Mouse (Mus musculus): ENCODE results near the gene Mapk9. TPM values are rescaled to one million over a fixed set of nuclear protein-coding genes. Genes with fewer than 3 reads are reported as not detected.

Gene Mapk9
- polyA plus RNA-seq, 1 experiment from 2014 or later: 41.7 TPM

DNA sequence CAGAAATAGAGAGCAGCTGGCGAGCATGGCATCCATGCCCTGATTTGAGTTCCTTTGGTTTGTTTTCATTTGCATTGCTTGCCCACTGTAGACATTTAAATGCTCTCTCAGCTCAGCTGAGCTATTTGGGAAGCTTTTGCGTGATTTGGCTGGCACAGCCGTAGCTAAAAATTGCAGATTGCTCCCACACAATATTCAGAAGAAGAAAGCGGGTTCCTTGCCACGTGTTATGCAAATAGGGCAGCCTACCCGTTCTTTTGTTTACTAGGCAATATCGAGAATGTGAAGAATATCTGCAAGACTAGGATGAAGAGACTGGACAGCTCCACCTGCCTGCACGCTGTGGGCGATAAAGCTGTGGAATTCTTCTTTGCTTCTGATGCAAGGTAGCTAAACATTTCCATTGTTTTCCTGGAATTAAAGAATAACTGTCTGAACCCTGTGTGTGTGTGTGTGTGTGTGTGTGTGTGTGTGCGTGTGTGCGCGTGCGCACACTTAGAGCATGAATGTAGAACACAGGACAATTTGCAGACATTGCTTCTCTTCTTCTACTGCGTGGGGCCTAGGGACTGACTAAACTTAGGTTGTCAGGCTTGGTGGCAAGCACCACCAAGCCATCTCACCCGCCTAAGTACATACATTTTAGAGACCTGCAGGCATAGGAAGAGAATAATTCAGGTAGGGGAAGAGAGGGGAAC lies 27.5 kb upstream of the Mapk9 start:
- no peaks in the 10 kb centered on the region for H3K27me3 ChIP-seq (replicated peaks; ENCODE audit: control insufficient read depth, insufficient read depth, low read length)
- H3K4me2 ChIP-seq (ENCODE audit: low read depth, low read length): no peak overlapping the region
- peaks cover 55% of the 10 kb centered on the region for H3K36me3 ChIP-seq (ENCODE audit: control insufficient read depth, insufficient read depth, low read length)
- H3K27ac ChIP-seq (replicated peaks; ENCODE audit: low read depth, low read length): no peak overlapping the region
- H3K9ac ChIP-seq (ENCODE audit: low read depth, low read length): no peak overlapping the region
- ATAC-seq (ENCODE audit: low read depth) (no peak), DNase-seq (ENCODE audit: low spot score) (no peak)
- H3K4me1 ChIP-seq (ENCODE audit: control insufficient read depth, insufficient read depth, low read length): no peaks in the 10 kb centered on the region
- no peaks in the 10 kb centered on the region for H3K9me3 ChIP-seq (ENCODE audit: control insufficient read depth, low read length)
- WGBS: 88% methylated on average over 15 of the region's 15 CpGs
- H3K4me3 ChIP-seq (ENCODE audit: low read depth, low read length): no peak overlapping the region

DNA sequence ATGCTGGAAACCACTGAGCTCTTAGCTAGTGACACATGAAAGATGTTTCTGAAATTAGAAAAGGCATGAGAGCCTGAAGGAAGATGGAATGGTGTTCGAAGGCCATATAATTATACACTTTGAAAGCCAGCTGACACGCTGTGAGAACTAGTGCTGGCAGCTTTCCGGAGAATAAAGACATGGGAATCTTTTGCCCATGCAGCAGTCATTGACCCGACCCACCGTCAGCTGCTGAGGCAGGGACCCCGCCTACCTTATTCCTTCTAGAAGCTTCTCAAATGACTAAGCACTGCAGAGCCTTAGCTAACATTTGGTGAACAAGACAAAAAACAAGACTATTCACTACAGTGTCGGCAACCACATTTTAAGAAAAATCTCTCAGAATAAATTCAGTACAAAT lies 26.9 kb upstream of the Mapk9 start:
- 76% methylated on average over 7 of the region's 7 CpGs for WGBS
- peaks cover 57% of the 10 kb centered on the region for H3K36me3 ChIP-seq (ENCODE audit: control insufficient read depth, insufficient read depth, low read length)
- ATAC-seq (ENCODE audit: low read depth) (no peak), DNase-seq (ENCODE audit: low spot score) (peak; percentile 16)
- H3K27me3 ChIP-seq (replicated peaks; ENCODE audit: control insufficient read depth, insufficient read depth, low read length): no peaks in the 10 kb centered on the region
- H3K27ac ChIP-seq (replicated peaks; ENCODE audit: low read depth, low read length): no peak overlapping the region
- H3K4me2 ChIP-seq (ENCODE audit: low read depth, low read length): no peak overlapping the region
- H3K9me3 ChIP-seq (ENCODE audit: control insufficient read depth, low read length): no peaks in the 10 kb centered on the region
- H3K9ac ChIP-seq (ENCODE audit: low read depth, low read length): no peak overlapping the region
- H3K4me1 ChIP-seq (ENCODE audit: control insufficient read depth, insufficient read depth, low read length): no peaks in the 10 kb centered on the region
- no peak overlapping the region for H3K4me3 ChIP-seq (ENCODE audit: low read depth, low read length)

DNA sequence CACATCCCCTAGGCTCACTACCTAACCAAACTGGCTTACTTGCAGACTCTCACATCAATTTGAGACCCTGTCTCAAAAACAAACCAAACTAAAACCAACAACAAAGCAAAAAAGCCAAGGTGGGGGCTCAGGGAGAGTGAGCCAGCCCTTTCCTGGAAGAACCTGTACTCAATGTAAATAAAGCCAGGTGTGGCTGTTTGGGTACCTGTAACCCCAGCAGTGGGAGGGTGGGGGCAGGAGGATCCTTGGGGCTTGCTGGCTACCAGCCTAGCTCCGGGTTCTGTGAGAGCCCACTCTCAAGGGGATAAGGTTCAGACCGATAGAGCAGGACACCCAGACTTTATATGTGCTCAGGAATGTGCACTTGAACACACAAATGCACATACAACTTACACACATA lies 25.6 kb upstream of the Mapk9 start:
- 71% methylated on average over 2 of the region's 2 CpGs for WGBS
- no peak for DNase-seq (ENCODE audit: low spot score)
- no peaks in the 10 kb centered on the region for H3K4me1 ChIP-seq (ENCODE audit: control insufficient read depth, insufficient read depth, low read length)
- no peak overlapping the region for H3K27ac ChIP-seq (replicated peaks; ENCODE audit: low read depth, low read length)
- no peaks in the 10 kb centered on the region for H3K9me3 ChIP-seq (ENCODE audit: control insufficient read depth, low read length)
- no peak overlapping the region for H3K9ac ChIP-seq (ENCODE audit: low read depth, low read length)
- no peak for ATAC-seq (ENCODE audit: low read depth)
- H3K27me3 ChIP-seq (replicated peaks; ENCODE audit: control insufficient read depth, insufficient read depth, low read length): no peaks in the 10 kb centered on the region
- no peak overlapping the region for H3K4me2 ChIP-seq (ENCODE audit: low read depth, low read length)
- H3K4me3 ChIP-seq (ENCODE audit: low read depth, low read length): no peak overlapping the region
- peaks cover 55% of the 10 kb centered on the region for H3K36me3 ChIP-seq (ENCODE audit: control insufficient read depth, insufficient read depth, low read length)

DNA sequence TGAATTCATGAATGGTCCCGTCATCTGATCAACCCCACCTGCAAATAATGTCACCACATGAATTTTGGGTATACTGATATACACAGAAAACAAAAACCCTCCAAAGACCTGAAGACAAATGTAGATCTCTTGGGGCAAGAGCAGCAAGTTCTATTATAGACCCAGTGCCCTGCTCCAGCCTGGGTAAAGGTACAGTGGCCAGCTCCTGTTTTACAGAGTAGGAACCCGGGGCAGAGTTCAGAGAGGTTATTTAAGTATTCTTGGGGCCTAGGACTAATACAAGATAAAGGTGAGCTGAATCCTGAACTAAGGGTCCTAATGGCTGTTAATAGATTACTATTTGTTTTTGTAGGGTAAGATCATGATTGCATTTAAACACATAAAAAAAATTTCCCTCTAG lies 25.0 kb upstream of the Mapk9 start:
- Histone ChIP-seq H3K27ac (replicated peaks; ENCODE audit: low read depth, low read length) (no peak overlapping the region), H3K4me1 (ENCODE audit: control insufficient read depth, insufficient read depth, low read length) (no peaks in the 10 kb centered on the region), H3K9me3 (ENCODE audit: control insufficient read depth, low read length) (no peaks in the 10 kb centered on the region), H3K36me3 (ENCODE audit: control insufficient read depth, insufficient read depth, low read length) (peaks cover 55% of the 10 kb centered on the region), H3K4me3 (ENCODE audit: low read depth, low read length) (no peak overlapping the region), H3K27me3 (replicated peaks; ENCODE audit: control insufficient read depth, insufficient read depth, low read length) (no peaks in the 10 kb centered on the region), H3K9ac (ENCODE audit: low read depth, low read length) (no peak overlapping the region), H3K4me2 (ENCODE audit: low read depth, low read length) (no peak overlapping the region)
- WGBS: 89% methylated on average over 2 of the region's 2 CpGs
- DNase-seq (ENCODE audit: low spot score) (no peak), ATAC-seq (ENCODE audit: low read depth) (no peak)

DNA sequence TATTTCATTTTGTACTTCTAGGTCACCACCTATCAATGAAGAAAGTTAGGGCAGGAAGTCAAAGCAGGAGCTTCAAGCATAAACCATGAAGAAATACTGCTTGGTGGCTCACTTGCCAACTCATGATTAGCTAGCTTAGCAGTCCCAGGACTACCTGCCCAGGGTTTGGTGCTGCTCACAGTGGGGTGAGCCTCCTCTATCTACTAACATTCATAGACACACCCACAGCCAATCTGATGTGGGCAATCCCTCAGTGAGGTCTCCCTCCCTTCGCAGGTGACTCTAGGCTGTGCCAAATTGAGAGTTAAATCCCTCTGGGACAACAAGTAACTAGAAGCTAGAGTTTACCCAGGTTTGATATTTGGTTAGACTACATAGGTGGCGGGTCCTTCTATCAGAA lies 24.2 kb upstream of the Mapk9 start:
- Histone ChIP-seq H3K9ac (ENCODE audit: low read depth, low read length) (no peak overlapping the region), H3K9me3 (ENCODE audit: control insufficient read depth, low read length) (no peaks in the 10 kb centered on the region), H3K4me3 (ENCODE audit: low read depth, low read length) (no peak overlapping the region), H3K4me1 (ENCODE audit: control insufficient read depth, insufficient read depth, low read length) (no peaks in the 10 kb centered on the region), H3K4me2 (ENCODE audit: low read depth, low read length) (no peak overlapping the region), H3K27ac (replicated peaks; ENCODE audit: low read depth, low read length) (no peak overlapping the region), H3K36me3 (ENCODE audit: control insufficient read depth, insufficient read depth, low read length) (peaks cover 60% of the 10 kb centered on the region), H3K27me3 (replicated peaks; ENCODE audit: control insufficient read depth, insufficient read depth, low read length) (no peaks in the 10 kb centered on the region)
- WGBS: 91% methylated on average over 2 of the region's 2 CpGs
- DNase-seq (ENCODE audit: low spot score) (no peak), ATAC-seq (ENCODE audit: low read depth) (no peak)

DNA sequence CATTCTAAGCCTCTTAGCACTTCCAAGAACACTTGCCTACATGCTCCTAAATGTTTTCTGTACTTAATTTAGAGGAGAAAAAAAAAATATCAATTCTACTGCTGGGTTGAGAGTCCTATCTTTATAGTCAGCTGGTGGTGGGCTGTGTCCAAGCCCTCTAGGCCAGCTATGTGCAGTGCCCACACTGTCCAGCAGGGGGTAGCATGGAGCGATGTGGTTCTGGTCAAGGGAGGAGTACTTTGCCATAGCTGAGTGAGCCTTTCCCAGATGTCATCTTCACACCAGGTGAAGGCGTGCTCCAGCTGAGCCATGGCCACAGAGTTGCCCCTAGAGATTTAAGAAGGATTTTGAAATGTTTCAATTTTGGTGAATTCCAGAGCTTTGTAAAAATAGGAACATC lies 21.7 kb upstream of the Mapk9 start:
- Histone ChIP-seq H3K9ac (ENCODE audit: low read depth, low read length) (no peak overlapping the region), H3K27me3 (replicated peaks; ENCODE audit: control insufficient read depth, insufficient read depth, low read length) (no peaks in the 10 kb centered on the region), H3K4me3 (ENCODE audit: low read depth, low read length) (no peak overlapping the region), H3K4me1 (ENCODE audit: control insufficient read depth, insufficient read depth, low read length) (no peaks in the 10 kb centered on the region), H3K9me3 (ENCODE audit: control insufficient read depth, low read length) (no peaks in the 10 kb centered on the region), H3K36me3 (ENCODE audit: control insufficient read depth, insufficient read depth, low read length) (peaks cover 57% of the 10 kb centered on the region), H3K27ac (replicated peaks; ENCODE audit: low read depth, low read length) (no peak overlapping the region), H3K4me2 (ENCODE audit: low read depth, low read length) (no peak overlapping the region)
- WGBS: 61% methylated on average over 2 of the region's 2 CpGs
- no peak for ATAC-seq (ENCODE audit: low read depth)
- no peak for DNase-seq (ENCODE audit: low spot score)

DNA sequence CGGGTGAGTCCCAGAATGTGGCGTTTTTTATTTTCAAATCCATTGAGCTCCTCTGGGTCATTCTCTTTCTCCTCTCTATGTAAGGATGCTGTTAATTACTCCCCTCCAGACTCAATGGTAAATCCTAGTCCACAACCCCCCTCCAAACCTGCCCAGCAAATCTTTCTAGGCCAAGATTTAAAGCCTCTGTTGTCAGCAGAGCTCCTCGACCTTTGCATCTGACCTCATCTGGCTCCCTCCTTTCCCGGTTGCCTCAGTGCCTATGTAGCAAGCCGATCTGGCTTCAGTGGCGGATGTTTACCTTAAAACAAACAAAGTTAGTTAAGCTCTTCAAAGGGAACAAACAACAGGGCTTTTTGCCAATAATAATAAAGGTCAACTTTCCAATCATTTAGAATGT lies 19.3 kb upstream of the Mapk9 start:
- 31% methylated on average over 6 of the region's 6 CpGs for WGBS
- Histone ChIP-seq H3K27me3 (replicated peaks; ENCODE audit: control insufficient read depth, insufficient read depth, low read length) (no peaks in the 10 kb centered on the region), H3K4me2 (ENCODE audit: low read depth, low read length) (no peak overlapping the region), H3K9me3 (ENCODE audit: control insufficient read depth, low read length) (no peaks in the 10 kb centered on the region), H3K4me3 (ENCODE audit: low read depth, low read length) (no peak overlapping the region), H3K9ac (ENCODE audit: low read depth, low read length) (no peak overlapping the region), H3K4me1 (ENCODE audit: control insufficient read depth, insufficient read depth, low read length) (no peaks in the 10 kb centered on the region), H3K27ac (replicated peaks; ENCODE audit: low read depth, low read length) (no peak overlapping the region), H3K36me3 (ENCODE audit: control insufficient read depth, insufficient read depth, low read length) (peaks cover 58% of the 10 kb centered on the region)
- ATAC-seq (ENCODE audit: low read depth): no peak
- no peak for DNase-seq (ENCODE audit: low spot score)

DNA sequence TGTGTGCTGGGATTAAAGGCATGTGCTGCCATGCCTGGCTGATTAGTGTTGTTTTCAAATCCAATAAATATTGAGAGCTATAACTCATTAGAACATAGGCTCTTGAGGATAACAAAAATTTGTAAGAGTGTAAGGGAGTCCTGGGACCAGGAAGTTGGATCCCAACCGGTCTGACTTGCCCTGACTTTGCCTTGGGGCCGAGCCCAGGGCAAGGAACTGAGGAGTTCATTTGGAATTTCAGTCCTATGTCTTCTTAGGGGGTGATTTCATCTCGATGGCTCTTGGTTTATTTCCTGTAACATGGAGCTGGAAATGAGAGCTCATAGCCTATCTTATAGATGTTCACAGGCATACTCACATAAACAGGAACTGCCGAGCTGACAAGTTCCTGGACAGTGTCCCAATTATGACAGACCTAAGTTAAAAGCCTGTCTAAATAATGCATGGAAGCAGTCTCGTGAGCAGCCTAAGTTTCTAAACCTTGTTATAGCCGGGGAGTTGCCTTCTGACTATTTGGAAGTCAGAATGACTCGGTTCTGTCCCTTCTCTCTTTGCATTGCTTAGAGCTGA lies 17.3 kb upstream of the Mapk9 start:
- no peak overlapping the region for H3K4me3 ChIP-seq (ENCODE audit: low read depth, low read length)
- 59% methylated on average over 7 of the region's 7 CpGs for WGBS
- no peaks in the 10 kb centered on the region for H3K27me3 ChIP-seq (replicated peaks; ENCODE audit: control insufficient read depth, insufficient read depth, low read length)
- ATAC-seq (ENCODE audit: low read depth) (no peak), DNase-seq (ENCODE audit: low spot score) (peak; percentile 42)
- peaks cover 59% of the 10 kb centered on the region for H3K36me3 ChIP-seq (ENCODE audit: control insufficient read depth, insufficient read depth, low read length)
- no peak overlapping the region for H3K27ac ChIP-seq (replicated peaks; ENCODE audit: low read depth, low read length)
- H3K4me1 ChIP-seq (ENCODE audit: control insufficient read depth, insufficient read depth, low read length): no peaks in the 10 kb centered on the region
- H3K4me2 ChIP-seq (ENCODE audit: low read depth, low read length): no peak overlapping the region
- no peaks in the 10 kb centered on the region for H3K9me3 ChIP-seq (ENCODE audit: control insufficient read depth, low read length)
- no peak overlapping the region for H3K9ac ChIP-seq (ENCODE audit: low read depth, low read length)

DNA sequence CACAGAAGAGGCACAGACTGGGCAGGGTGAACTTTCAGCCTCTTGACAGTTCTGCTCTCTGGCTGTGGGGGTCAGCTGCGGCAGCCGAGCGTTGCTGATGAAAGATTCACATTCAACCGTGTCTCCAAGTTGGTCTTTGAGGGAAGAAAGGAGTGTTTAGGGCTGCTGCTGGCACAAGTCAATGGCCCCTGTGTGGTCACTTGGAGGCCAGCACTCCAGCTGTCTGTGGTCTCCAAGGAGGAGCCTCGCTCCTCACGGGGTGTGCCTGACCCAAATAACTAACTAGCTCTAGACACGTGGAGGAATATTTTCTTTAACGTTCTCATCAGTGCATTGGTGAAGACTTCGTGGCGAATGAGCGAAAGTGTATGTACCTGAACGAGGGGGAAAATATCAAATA lies 14.6 kb upstream of the Mapk9 start:
- WGBS: 74% methylated on average over 12 of the region's 12 CpGs
- H3K36me3 ChIP-seq (ENCODE audit: control insufficient read depth, insufficient read depth, low read length): peaks cover 72% of the 10 kb centered on the region
- no peaks in the 10 kb centered on the region for H3K27me3 ChIP-seq (replicated peaks; ENCODE audit: control insufficient read depth, insufficient read depth, low read length)
- H3K9me3 ChIP-seq (ENCODE audit: control insufficient read depth, low read length): no peaks in the 10 kb centered on the region
- H3K4me3 ChIP-seq (ENCODE audit: low read depth, low read length): no peak overlapping the region
- H3K4me1 ChIP-seq (ENCODE audit: control insufficient read depth, insufficient read depth, low read length): no peaks in the 10 kb centered on the region
- ATAC-seq (ENCODE audit: low read depth): 0 out of 2 replicates have a peak, but pooled peaks have one; percentile 33
- DNase-seq (ENCODE audit: low spot score): peak; percentile 19
- no peak overlapping the region for H3K9ac ChIP-seq (ENCODE audit: low read depth, low read length)
- H3K27ac ChIP-seq (replicated peaks; ENCODE audit: low read depth, low read length): no peak overlapping the region
- H3K4me2 ChIP-seq (ENCODE audit: low read depth, low read length): no peak overlapping the region

All from embryonic facial prominence, embryonic 14.5 days (tissue).